Mouse (Mus musculus): ENCODE results near the gene Mansc4. TPM values are rescaled to one million over a fixed set of nuclear protein-coding genes. Genes with fewer than 3 reads are reported as not detected.

Mansc4 gene
- polyA plus RNA-seq, 1 experiment from 2014 or later: 0.66 TPM

DNA sequence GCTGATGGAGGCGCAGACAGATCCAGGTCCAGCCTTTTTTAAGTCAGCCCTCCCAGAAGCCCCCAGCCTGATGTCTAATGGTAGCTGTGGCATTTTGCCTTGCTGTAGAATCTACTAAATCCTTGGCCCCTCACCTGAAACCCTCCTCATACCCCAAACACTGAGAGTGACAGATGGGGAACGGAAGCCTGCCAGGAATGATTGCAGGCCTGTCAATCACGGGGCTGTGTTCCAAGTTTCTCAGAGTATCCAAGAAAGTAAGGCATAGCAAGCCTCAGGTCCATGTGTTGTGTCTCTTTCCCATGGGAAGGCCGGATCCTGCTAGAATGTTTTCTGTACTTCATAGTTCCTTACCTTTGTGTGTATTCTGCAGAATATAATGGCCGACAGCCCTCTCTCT, 3.4 kb upstream of the Mansc4 start:
- no peaks in the 10 kb centered on the region for H3K36me3 ChIP-seq (ENCODE audit: control insufficient read depth, insufficient read depth, low read length)
- H3K4me2 ChIP-seq (ENCODE audit: low read length): peak overlapping the region; percentile 91
- peaks cover 28% of the 10 kb centered on the region; the same call in 1 of the 2 replicates for H3K4me1 ChIP-seq (ENCODE audit: control insufficient read depth, insufficient read depth, low read length)
- H3K27ac ChIP-seq (replicated peaks; ENCODE audit: low read depth, low read length): no peak overlapping the region
- no peaks in the 10 kb centered on the region for H3K9me3 ChIP-seq (ENCODE audit: control insufficient read depth, low read length)
- ATAC-seq (ENCODE audit: low FRiP score, low TSS enrichment) (no peak), DNase-seq (no peak)
- H3K27me3 ChIP-seq (ENCODE audit: control insufficient read depth, insufficient read depth, low read length): no peaks in the 10 kb centered on the region
- 64% methylated on average over 5 of the region's 5 CpGs for WGBS
- H3K9ac ChIP-seq (replicated peaks; ENCODE audit: low read length): no peak overlapping the region; the same call in 1 of the 2 replicates
- peak overlapping the region; percentile 80; the same call in 1 of the 2 replicates for H3K4me3 ChIP-seq (replicated peaks; ENCODE audit: low read depth, low read length)

DNA sequence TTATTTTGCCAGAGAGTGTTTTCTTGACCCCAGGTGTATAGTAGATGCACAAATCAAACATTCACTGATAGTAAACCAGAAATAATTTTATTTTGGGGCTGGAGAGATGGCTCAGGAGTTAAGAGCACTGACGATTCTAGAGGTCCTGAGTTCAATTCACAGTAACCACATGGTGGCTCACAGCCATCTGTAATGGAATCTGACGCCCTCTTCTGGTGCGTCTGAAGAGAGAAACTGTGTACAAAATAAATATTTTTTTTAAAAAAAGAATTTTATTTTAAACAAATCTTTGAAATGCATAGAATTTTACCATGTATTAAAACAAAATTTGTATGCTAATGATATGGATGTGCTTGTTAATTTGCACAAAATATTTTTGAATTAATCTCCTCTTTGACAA, 1.7 kb upstream of the Mansc4 start:
- ATAC-seq (ENCODE audit: low FRiP score, low TSS enrichment) (no peak), DNase-seq (no peak)
- H3K27ac ChIP-seq (replicated peaks; ENCODE audit: low read depth, low read length): no peak overlapping the region
- H3K36me3 ChIP-seq (ENCODE audit: control insufficient read depth, insufficient read depth, low read length): no peaks in the 10 kb centered on the region
- WGBS: 82% methylated on average over 3 of the region's 3 CpGs
- H3K9me3 ChIP-seq (ENCODE audit: control insufficient read depth, low read length): no peaks in the 10 kb centered on the region
- no peaks in the 10 kb centered on the region for H3K27me3 ChIP-seq (ENCODE audit: control insufficient read depth, insufficient read depth, low read length)
- H3K4me3 ChIP-seq (replicated peaks; ENCODE audit: low read depth, low read length): no peak overlapping the region
- H3K4me1 ChIP-seq (ENCODE audit: control insufficient read depth, insufficient read depth, low read length): peaks cover 18% of the 10 kb centered on the region; the same call in 1 of the 2 replicates
- no peak overlapping the region for H3K4me2 ChIP-seq (ENCODE audit: low read length)
- no peak overlapping the region for H3K9ac ChIP-seq (replicated peaks; ENCODE audit: low read length)

DNA sequence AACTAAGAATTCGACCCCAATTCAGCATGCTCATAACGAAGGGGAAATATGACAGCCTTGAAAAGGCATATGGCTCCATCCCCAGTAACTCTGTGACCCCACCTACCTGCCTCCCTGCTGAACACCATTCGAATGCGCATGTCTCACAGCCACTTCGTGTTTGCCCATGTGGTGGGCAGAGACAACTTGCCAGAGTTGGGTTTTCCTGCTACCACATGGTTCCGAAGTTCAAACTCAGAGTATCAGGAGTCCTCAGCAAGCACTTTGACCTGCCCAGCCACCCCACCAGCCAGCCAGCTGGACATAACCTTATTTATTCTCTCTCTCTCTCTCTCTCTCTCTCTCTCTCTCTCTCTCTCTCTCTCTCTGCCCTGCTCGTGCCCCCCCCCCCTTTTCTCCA, 904 bp upstream of the Mansc4 start:
- H3K9me3 ChIP-seq (ENCODE audit: control insufficient read depth, low read length): no peaks in the 10 kb centered on the region
- H3K4me3 ChIP-seq (replicated peaks; ENCODE audit: low read depth, low read length): no peak overlapping the region
- no peak for DNase-seq
- peaks cover 12% of the 10 kb centered on the region; the same call in 1 of the 2 replicates for H3K4me1 ChIP-seq (ENCODE audit: control insufficient read depth, insufficient read depth, low read length)
- no peaks in the 10 kb centered on the region for H3K36me3 ChIP-seq (ENCODE audit: control insufficient read depth, insufficient read depth, low read length)
- H3K9ac ChIP-seq (replicated peaks; ENCODE audit: low read length): no peak overlapping the region
- WGBS: 48% methylated on average over 7 of the region's 7 CpGs
- no peak for ATAC-seq (ENCODE audit: low FRiP score, low TSS enrichment)
- H3K27ac ChIP-seq (replicated peaks; ENCODE audit: low read depth, low read length): no peak overlapping the region
- H3K27me3 ChIP-seq (ENCODE audit: control insufficient read depth, insufficient read depth, low read length): no peaks in the 10 kb centered on the region
- no peak overlapping the region for H3K4me2 ChIP-seq (ENCODE audit: low read length)

DNA sequence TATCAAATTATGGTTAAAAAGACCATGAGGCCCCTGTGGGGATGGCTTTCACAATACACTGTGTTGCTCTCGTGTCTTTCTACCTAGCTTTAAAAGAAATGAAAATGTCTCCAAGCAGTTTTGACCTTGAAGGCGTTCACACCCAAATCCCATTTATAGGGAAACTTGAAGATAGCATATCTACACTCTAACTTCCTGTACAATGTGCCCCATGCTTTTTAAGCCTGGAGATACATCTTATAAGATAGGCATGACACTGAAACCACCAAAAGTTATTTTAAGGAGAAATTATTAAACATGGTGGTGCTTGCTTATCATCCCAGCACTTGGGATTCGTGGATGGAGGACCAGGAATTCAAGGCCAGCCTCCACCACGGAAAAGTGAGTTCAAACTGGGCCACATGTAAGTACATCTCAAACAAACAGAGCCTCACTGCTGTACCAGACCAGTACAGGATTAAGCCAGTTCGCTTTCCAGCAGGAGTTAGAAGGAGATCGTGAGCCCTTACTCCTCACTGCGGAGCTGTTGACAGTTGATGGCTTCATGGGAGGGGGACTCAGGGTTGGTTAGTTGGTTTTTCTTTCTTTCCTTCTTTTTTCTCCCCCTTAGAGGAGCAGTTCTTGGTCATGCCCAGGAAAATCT, 1.3 kb downstream of the Mansc4 start:
- Histone ChIP-seq H3K4me2 (ENCODE audit: low read length) (no peak overlapping the region), H3K9ac (replicated peaks; ENCODE audit: low read length) (no peak overlapping the region), H3K4me3 (replicated peaks; ENCODE audit: low read depth, low read length) (no peak overlapping the region), H3K27ac (replicated peaks; ENCODE audit: low read depth, low read length) (no peak overlapping the region), H3K9me3 (ENCODE audit: control insufficient read depth, low read length) (no peaks in the 10 kb centered on the region), H3K36me3 (ENCODE audit: control insufficient read depth, insufficient read depth, low read length) (no peaks in the 10 kb centered on the region), H3K27me3 (ENCODE audit: control insufficient read depth, insufficient read depth, low read length) (no peaks in the 10 kb centered on the region), H3K4me1 (ENCODE audit: control insufficient read depth, insufficient read depth, low read length) (peaks cover 7% of the 10 kb centered on the region; the same call in 1 of the 2 replicates)
- 53% methylated on average over 7 of the region's 7 CpGs for WGBS
- ATAC-seq (ENCODE audit: low FRiP score, low TSS enrichment) (no peak), DNase-seq (no peak)

DNA sequence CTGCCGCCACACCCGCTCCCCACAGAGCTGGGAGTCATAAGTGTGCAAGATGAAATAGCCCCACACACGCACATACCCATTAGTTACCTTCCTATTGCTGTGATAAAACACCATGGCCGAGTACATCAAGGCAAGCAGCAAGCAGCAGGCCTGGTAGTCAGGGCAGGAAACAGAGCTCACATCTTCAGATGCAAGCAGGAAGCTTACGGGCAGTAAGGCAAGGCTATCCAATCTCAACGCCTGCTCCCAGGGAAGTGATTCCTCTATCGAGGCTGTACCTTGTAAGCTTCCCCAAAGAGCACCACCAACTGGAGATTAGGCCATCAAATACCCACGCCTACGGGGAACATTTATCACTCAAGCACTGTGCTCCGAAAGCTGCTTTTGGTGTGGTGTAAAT, 6.9 kb downstream of the Mansc4 start:
- no peak overlapping the region for H3K4me3 ChIP-seq (replicated peaks; ENCODE audit: low read depth, low read length)
- no peak overlapping the region for H3K4me2 ChIP-seq (ENCODE audit: low read length)
- no peaks in the 10 kb centered on the region for H3K27me3 ChIP-seq (ENCODE audit: control insufficient read depth, insufficient read depth, low read length)
- H3K4me1 ChIP-seq (ENCODE audit: control insufficient read depth, insufficient read depth, low read length): no peaks in the 10 kb centered on the region
- DNase-seq (no peak), ATAC-seq (ENCODE audit: low FRiP score, low TSS enrichment) (no peak)
- no peaks in the 10 kb centered on the region for H3K9me3 ChIP-seq (ENCODE audit: control insufficient read depth, low read length)
- 94% methylated on average over 10 of the region's 10 CpGs for WGBS
- H3K27ac ChIP-seq (replicated peaks; ENCODE audit: low read depth, low read length): no peak overlapping the region
- H3K36me3 ChIP-seq (ENCODE audit: control insufficient read depth, insufficient read depth, low read length): no peaks in the 10 kb centered on the region
- no peak overlapping the region for H3K9ac ChIP-seq (replicated peaks; ENCODE audit: low read length)

DNA sequence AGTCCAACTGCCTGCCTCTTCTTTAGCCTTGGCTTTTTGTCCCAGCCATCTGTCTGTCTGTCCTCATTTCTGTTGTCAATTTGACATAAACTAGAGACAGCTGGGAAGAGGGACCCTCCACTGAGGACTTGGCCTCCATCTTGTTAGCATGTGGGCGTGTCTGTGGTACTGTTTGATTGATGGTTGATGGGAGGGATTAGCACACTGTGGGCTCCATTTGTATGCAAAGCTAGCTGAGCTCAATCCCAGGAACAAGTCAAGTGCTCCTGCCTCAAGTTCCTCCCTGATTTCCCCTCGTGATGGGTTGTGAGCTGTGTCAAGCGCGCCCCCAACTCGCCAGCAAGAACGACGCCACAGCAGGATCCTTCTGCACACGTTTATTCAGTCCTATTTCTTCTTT, 10.0 kb downstream of the Mansc4 start:
- DNase-seq (no peak), ATAC-seq (ENCODE audit: low FRiP score, low TSS enrichment) (no peak)
- Histone ChIP-seq H3K9ac (replicated peaks; ENCODE audit: low read length) (no peak overlapping the region), H3K4me2 (ENCODE audit: low read length) (no peak overlapping the region), H3K9me3 (ENCODE audit: control insufficient read depth, low read length) (no peaks in the 10 kb centered on the region), H3K4me3 (replicated peaks; ENCODE audit: low read depth, low read length) (no peak overlapping the region), H3K36me3 (ENCODE audit: control insufficient read depth, insufficient read depth, low read length) (peaks cover 14% of the 10 kb centered on the region), H3K4me1 (ENCODE audit: control insufficient read depth, insufficient read depth, low read length) (no peaks in the 10 kb centered on the region), H3K27ac (replicated peaks; ENCODE audit: low read depth, low read length) (no peak overlapping the region), H3K27me3 (ENCODE audit: control insufficient read depth, insufficient read depth, low read length) (no peaks in the 10 kb centered on the region)
- WGBS: 74% methylated on average over 8 of the region's 8 CpGs

DNA sequence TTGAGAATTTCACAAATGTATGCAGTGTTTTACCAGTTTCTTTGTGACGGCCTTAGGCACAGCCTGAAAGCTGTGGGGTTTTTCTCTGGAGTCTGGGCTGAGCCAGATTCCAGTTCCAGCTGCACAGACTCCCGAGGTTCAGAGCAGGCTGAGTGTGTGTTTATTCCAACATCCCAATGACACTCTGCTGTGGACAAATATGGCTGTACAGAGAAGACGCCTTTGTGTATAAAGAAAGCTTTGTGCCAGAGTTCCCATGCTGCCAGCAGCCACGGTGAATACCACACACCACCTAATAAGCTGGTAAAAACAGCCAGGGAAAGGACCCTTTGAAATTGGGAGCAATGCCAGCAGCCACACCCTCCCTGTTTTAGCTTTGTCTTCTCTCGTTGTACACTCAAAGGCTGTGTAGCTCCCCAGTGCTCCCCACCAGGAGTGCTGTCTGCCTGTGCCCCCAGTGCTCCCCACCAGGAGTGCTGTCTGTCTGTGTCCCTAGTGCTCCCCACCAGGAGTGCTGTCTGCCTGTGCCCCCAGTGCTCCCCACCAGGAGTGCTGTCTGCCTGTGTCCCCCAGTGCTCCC, 10.9 kb downstream of the Mansc4 start:
- H3K27ac ChIP-seq (replicated peaks; ENCODE audit: low read depth, low read length): 0 out of 2 replicates have a peak overlapping the region, but pooled peaks have one; percentile 20
- no peak overlapping the region for H3K9ac ChIP-seq (replicated peaks; ENCODE audit: low read length)
- ATAC-seq (ENCODE audit: low FRiP score, low TSS enrichment): no peak
- H3K4me2 ChIP-seq (ENCODE audit: low read length): no peak overlapping the region
- DNase-seq: no peak
- no peaks in the 10 kb centered on the region for H3K27me3 ChIP-seq (ENCODE audit: control insufficient read depth, insufficient read depth, low read length)
- H3K9me3 ChIP-seq (ENCODE audit: control insufficient read depth, low read length): no peaks in the 10 kb centered on the region
- H3K4me3 ChIP-seq (replicated peaks; ENCODE audit: low read depth, low read length): no peak overlapping the region
- H3K4me1 ChIP-seq (ENCODE audit: control insufficient read depth, insufficient read depth, low read length): no peaks in the 10 kb centered on the region
- 50% methylated on average over 5 of the region's 5 CpGs for whole genome bisulfite sequencing
- peaks cover 24% of the 10 kb centered on the region for H3K36me3 ChIP-seq (ENCODE audit: control insufficient read depth, insufficient read depth, low read length)

DNA sequence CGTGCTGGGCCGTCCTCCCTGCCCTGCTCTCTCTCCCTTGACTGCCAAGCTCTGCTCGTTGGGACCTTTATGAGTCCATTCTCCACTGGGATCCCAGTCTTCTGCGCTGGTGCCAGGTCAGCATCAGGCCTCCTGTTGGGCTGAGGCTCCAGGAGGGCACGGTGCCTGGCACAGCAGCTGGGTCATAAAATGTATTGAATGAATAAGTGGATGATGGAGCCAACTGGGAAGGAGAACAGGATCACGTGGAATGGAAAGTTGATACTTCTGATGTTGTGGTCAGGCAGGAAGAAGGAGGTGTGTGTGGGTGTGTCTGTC, 21.9 kb downstream of the Mansc4 start:
- peaks cover 54% of the 10 kb centered on the region for H3K36me3 ChIP-seq (ENCODE audit: control insufficient read depth, insufficient read depth, low read length)
- no peak for DNase-seq
- 95% methylated on average over 6 of the region's 6 CpGs for WGBS
- no peak overlapping the region for H3K9ac ChIP-seq (replicated peaks; ENCODE audit: low read length)
- no peaks in the 10 kb centered on the region for H3K27me3 ChIP-seq (ENCODE audit: control insufficient read depth, insufficient read depth, low read length)
- no peak for ATAC-seq (ENCODE audit: low FRiP score, low TSS enrichment)
- no peak overlapping the region for H3K4me3 ChIP-seq (replicated peaks; ENCODE audit: low read depth, low read length)
- no peak overlapping the region for H3K27ac ChIP-seq (replicated peaks; ENCODE audit: low read depth, low read length)
- no peak overlapping the region for H3K4me2 ChIP-seq (ENCODE audit: low read length)
- H3K9me3 ChIP-seq (ENCODE audit: control insufficient read depth, low read length): no peaks in the 10 kb centered on the region
- H3K4me1 ChIP-seq (ENCODE audit: control insufficient read depth, insufficient read depth, low read length): no peaks in the 10 kb centered on the region

DNA sequence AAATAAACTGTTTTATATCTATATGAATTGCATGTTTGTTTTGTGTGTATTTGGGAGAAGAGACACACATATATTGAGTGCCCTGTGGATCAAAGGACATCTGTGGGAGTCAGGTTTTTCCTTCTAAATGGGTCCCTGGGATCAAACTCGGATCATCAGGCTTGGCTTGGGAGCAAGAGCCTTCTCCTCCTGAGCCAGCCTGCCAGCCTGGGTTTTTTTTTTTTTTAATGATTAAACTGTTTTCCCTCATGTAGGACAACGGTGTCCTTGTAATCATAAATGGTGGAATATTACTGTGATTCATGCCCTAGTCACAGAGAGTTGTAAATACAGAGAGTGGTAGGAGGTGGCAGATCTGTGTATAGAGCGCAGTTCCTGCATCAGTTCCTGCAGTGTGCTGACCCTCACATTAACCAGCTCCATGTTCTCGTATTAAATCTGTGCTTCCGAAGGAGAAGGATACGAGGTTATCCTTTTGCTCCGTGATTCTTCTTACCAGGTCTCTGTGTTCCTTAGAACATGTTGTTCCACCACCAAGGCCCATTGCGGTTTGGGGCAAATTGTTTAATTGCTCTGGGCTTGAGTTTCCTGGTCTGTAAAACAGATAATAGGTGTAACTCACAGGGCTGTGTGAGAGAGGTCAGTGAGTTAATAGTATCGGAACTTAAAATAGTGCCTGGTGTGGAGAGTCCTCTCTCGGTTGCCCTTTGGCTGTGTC, 22.4 kb downstream of the Mansc4 start:
- WGBS: 95% methylated on average over 10 of the region's 10 CpGs
- Histone ChIP-seq H3K36me3 (ENCODE audit: control insufficient read depth, insufficient read depth, low read length) (peaks cover 54% of the 10 kb centered on the region), H3K27me3 (ENCODE audit: control insufficient read depth, insufficient read depth, low read length) (no peaks in the 10 kb centered on the region), H3K9ac (replicated peaks; ENCODE audit: low read length) (no peak overlapping the region), H3K9me3 (ENCODE audit: control insufficient read depth, low read length) (no peaks in the 10 kb centered on the region), H3K4me2 (ENCODE audit: low read length) (no peak overlapping the region), H3K4me1 (ENCODE audit: control insufficient read depth, insufficient read depth, low read length) (no peaks in the 10 kb centered on the region), H3K4me3 (replicated peaks; ENCODE audit: low read depth, low read length) (no peak overlapping the region), H3K27ac (replicated peaks; ENCODE audit: low read depth, low read length) (no peak overlapping the region)
- ATAC-seq (ENCODE audit: low FRiP score, low TSS enrichment) (no peak), DNase-seq (no peak)
